Mouse (Mus musculus) adrenal gland, postnatal 4 days (tissue): Measurements from ENCODE around the gene Dnajc14. TPM values are rescaled to one million over a fixed set of nuclear protein-coding genes. Genes with fewer than 3 reads are reported as not detected.
"Not testable (repeated sequence)": the region's sequence is repeated elsewhere in the genome, so short reads cannot be mapped to it uniquely, and the experiment has no call there.

Experiments used
- DNase-seq, 2 experiments: peaks; one replicate each; pipeline ENCODE4 v3.0.0; 2021 to 2022; ENCODE audit warnings: low spot score in 2 of 2, mixed read lengths in 2 of 2
- total RNA-seq, 2 experiments: library from RNA; stranded (reverse); gene quantifications; 2 replicates each; pipeline ENCODE4 v1.2.3; 2021

The Dnajc14 gene
- total RNA-seq, 2 experiments from 2014 or later: 76.6 to 80.8 TPM

DNA sequence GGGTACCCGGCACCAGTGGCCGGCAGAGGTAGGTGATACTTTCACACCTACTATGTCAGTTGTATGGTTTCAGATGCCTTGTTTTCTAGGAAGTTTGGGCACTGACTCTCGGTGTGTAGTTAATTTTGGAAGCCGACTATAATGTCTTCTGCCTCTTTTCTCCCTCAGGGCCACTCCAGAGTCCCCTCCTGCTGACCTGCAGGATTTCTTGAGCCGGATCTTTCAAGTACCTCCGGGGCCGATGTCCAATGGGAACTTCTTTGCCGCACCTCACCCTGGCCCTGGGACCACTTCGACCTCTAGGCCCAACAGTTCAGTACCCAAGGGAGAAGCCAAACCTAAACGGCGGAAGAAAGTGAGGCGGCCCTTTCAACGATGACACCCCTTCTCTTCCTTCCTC, 13.2 kb downstream of the Dnajc14 start, which contains the start of gene Sarnp:
Gene Sarnp (plus strand): TSS at position 301 of the 400 bp plus-strand sequence.
- no peak for DNase-seq

- DNase-seq: no peak
Measured at GRCm38 (mm10) chr10:128820217-128820616, 16.4 kb downstream of the Dnajc14 start.

- peak; percentile 96 to 98 for DNase-seq
Measured at GRCm38 (mm10) chr10:128821358-128822056, 17.6 kb downstream of the Dnajc14 start, which contains the start of gene Ormdl2. Ormdl2 (minus strand) TSS chr10:128821645.

DNA sequence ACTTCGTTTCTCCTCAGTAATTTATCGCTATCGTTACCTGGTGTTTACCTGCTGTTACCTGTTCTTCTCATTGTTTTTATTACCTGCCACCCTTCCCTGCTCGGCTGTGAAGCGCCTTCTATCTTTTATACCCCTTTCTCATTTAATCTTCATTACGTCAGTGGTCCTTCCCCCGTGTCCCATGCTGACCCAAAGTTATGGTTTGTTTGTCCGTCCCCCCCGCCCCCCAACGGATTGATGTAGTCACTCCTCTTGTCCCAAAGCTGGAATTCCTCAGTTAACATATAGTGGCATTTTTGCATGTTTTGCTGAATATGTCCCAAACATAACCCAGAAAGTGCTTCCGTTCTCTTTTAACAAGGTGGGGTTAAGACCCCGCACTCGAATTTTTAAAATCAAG, 18.3 kb downstream of the Dnajc14 start:
- no peak for DNase-seq

- not testable (repeated sequence) for DNase-seq
Measured at GRCm38 (mm10) chr10:128823087-128823486, 19.2 kb downstream of the Dnajc14 start.

DNA sequence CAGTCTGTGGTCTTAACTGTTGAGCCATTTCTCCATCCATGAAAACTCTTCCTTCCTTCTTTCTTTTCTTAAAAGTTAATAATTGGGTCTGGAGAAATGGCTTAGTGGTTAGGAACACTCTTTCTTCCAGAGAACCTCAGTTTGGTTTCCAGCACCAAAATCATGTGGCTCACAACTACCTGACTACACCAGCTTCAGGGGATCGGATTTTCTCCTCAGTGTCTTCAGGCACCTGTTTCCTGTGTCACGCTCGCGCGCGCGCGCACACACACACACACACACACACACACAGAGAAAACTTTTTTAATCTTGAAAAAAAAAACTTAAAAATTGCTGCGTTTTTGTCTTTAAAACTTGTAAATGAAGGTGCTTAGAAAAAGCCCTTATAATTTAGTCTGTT, 20.0 kb downstream of the Dnajc14 start:
- DNase-seq: no peak

DNA sequence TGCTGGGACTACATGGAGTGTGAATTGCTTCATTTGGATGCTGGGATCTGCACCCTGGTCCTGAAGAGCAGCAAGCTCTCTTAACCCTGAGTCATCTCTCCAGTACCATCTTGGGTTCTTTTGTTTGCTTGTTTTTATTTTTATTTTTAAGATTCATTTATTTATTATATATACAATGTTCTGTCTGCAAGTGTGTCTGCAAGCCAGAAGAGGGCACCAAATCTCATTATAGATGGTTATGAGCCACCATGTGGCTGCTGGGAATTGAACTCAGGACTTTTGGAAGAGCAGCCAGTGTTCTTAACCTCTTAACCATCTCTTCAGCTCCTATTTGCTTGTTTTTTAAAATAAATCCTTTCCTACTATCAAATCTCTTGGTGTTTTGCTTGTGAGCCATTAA, 33.5 kb downstream of the Dnajc14 start:
- no peak for DNase-seq

DNA sequence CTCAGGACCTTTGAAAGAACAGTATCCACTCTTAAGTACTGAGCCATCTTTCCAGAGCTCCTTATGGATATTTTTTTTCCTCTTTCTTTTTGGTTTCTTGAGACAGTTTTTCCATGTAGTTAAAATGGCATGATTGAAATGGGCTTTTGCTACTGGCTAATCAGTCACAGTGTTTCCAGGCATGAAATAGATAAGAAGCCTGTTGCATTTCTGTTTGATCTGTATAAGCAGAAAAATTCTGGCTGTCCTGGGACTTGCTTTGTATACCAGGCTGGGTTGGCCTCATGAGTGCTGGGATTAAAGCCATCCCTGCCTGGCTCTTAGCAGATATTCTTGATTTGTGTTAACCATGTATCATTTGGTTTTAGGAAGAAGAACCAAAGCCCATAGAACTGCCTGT, 35.6 kb downstream of the Dnajc14 start:
- no peak for DNase-seq

GRCm38 (mm10) chr10:128840612-128841011, 36.8 kb downstream of the Dnajc14 start:
- no peak for DNase-seq

GRCm38 (mm10) chr10:128843260-128843659, 39.4 kb downstream of the Dnajc14 start:
- no peak for DNase-seq

- no peak for DNase-seq
Measured at GRCm38 (mm10) chr10:128845516-128845915, 41.7 kb downstream of the Dnajc14 start.

DNA sequence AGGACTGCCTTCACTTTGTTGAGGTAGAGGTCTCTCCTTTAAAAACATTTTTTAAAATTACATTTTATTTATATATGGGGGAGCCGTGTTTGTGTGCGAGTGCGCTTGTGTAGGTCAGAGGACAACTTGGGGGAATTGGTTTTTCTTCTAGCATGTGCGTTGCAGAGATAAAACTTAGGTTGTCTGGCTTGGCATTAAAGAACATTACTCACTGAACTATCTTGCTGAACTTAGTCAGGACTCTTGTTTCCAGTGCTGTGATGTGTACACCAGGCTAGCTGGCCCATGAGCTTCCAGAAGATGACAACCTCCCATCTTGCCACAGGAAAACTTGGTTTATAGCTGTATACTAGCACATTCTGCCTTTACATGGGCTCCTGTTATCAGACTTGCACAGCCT, 42.8 kb downstream of the Dnajc14 start:
- no peak for DNase-seq

DNA sequence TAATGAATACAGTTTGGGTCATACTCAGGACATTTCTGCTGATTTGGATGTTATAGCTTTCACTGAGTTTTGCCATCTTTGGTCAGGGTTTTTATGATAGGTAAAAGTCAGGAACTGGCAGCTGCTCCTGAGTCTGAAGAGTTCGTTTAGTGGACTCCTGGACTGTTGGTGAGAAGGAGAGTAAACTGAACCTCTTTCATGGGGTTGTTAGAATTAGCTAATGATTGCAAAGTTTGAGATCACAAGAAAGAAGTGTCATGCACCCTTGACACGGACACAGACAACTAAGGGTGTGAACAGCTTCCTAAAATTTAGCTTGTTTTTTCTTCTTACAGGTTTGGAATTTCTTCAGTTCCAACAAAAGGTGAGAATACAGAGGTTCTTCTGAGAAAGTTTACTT, 44.6 kb downstream of the Dnajc14 start:
- no peak for DNase-seq

GRCm38 (mm10) chr10:128850339-128850738, 46.5 kb downstream of the Dnajc14 start:
- no peak for DNase-seq

GRCm38 (mm10) chr10:128861176-128861575, 57.3 kb downstream of the Dnajc14 start:
- no peak for DNase-seq

DNA sequence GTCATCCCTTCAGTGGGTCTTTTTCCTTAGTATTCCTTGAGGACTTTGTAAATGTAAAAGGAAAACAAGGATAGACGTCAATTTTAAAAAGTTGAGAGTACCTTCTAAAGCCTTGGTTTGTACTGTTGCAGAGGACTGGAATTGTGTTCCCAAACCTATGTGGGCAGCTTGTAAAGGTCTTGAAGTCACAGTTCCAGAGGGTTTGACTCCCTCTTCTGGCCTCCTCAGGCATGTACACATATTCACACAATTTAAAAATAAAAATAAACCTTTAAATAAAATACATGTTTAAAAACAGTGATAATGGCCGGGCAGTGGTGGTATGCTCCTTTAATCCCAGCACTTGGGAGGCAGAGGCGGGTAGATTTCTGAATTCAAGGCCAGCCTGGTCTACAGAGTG, 62.2 kb downstream of the Dnajc14 start:
- no peak for DNase-seq

GRCm38 (mm10) chr10:128866518-128866917, 62.7 kb downstream of the Dnajc14 start:
- no peak for DNase-seq

Other genes starting within 250 kb of the Dnajc14 start
- gene Pa2g4, start 238.1 kb upstream of the Dnajc14 start, total RNA-seq: 100 to 1,000 TPM; 112 to 119 TPM
- gene Erbb3, start 214.4 kb upstream of the Dnajc14 start, total RNA-seq: 10 to 100 TPM in 1 of 2 experiments, 1 to 10 TPM in 1; 8.9 to 10.9 TPM
- 100 to 1,000 TPM; 935 to 938 TPM for gene Rps26, start 177.3 kb upstream of the Dnajc14 start, total RNA-seq
- 1 to 10 TPM; 3.8 to 4.1 TPM for gene Ikzf4, start 158.1 kb upstream of the Dnajc14 start, total RNA-seq
- 10 to 100 TPM; 18.7 to 22.7 TPM for gene Suox, start 130.0 kb upstream of the Dnajc14 start, total RNA-seq
- 100 to 1,000 TPM; 113 to 115 TPM for gene Rab5b, start 107.8 kb upstream of the Dnajc14 start, total RNA-seq
- gene Pmel, start 99.9 kb upstream of the Dnajc14 start, total RNA-seq: 1 to 10 TPM; 2.0 to 2.6 TPM
- gene Cdk2, start 99.0 kb upstream of the Dnajc14 start, total RNA-seq: 10 to 100 TPM; 46.8 to 50.3 TPM
- gene Dgka, start 59.2 kb upstream of the Dnajc14 start, total RNA-seq: 10 to 100 TPM; 10.9 to 11.8 TPM
- gene Pym1, start 56.2 kb upstream of the Dnajc14 start, total RNA-seq: 10 to 100 TPM; 39.7 to 40.1 TPM
- 10 to 100 TPM; 23.8 to 29.2 TPM for gene Mmp19, start 13.2 kb upstream of the Dnajc14 start, total RNA-seq
- gene Tmem198b, start 308 bp downstream of the Dnajc14 start, total RNA-seq: 10 to 100 TPM; 18.0 to 19.5 TPM
- 10 to 100 TPM; 52.2 to 64.4 TPM for gene Sarnp, start 13.3 kb downstream of the Dnajc14 start, total RNA-seq
- 10 to 100 TPM; 31.6 to 32.4 TPM for gene Ormdl2, start 17.6 kb downstream of the Dnajc14 start, total RNA-seq
- gene Gdf11, start 87.7 kb downstream of the Dnajc14 start, total RNA-seq: 1 to 10 TPM; 5.1 to 8.9 TPM
- gene Cd63, start 96.9 kb downstream of the Dnajc14 start, total RNA-seq: 100 to 1,000 TPM; 304 to 317 TPM
- 10 to 100 TPM; 13.5 to 24.2 TPM for gene Rdh5, start 118.8 kb downstream of the Dnajc14 start, total RNA-seq
- 100 to 1,000 TPM; 158 to 168 TPM for gene Bloc1s1, start 120.0 kb downstream of the Dnajc14 start, total RNA-seq
- 10 to 100 TPM; 13.9 to 17.2 TPM for gene Itga7, start 129.8 kb downstream of the Dnajc14 start, total RNA-seq
- gene Mettl7b, start 156.9 kb downstream of the Dnajc14 start, total RNA-seq: 10 to 100 TPM in 1 of 2 experiments, 1 to 10 TPM in 1; 5.4 to 10.0 TPM
- not detected for gene Olfr9, start 185.4 kb downstream of the Dnajc14 start, total RNA-seq
- not detected for gene Olfr763, start 206.7 kb downstream of the Dnajc14 start, total RNA-seq
- not detected for gene Olfr764-ps1, start 235.8 kb downstream of the Dnajc14 start, total RNA-seq
- not detected for gene Olfr765, start 245.9 kb downstream of the Dnajc14 start, total RNA-seq